Mouse (Mus musculus) C2C12 (cell line): ENCODE data around the gene Wdr74. TPM values are rescaled to one million over a fixed set of nuclear protein-coding genes. Genes with fewer than 3 reads are reported as not detected.

Source experiments
- H3K27me3 ChIP-seq: one replicate; pipeline ENCODE4 v1.6.1; 2011; ENCODE audit not compliant: control insufficient read depth, insufficient read depth, insufficient read length
- H3K36me3 ChIP-seq: one replicate; pipeline ENCODE4 v1.6.1; 2011; ENCODE audit not compliant: control insufficient read depth, insufficient read depth
- H3K4me3 ChIP-seq: one replicate; pipeline ENCODE4 v1.5.1; 2011; ENCODE audit warnings: mild to moderate bottlenecking, control low read depth; ENCODE audit not compliant: poor library complexity, insufficient read depth, severe bottlenecking
- H3K79me2 ChIP-seq: one replicate; pipeline ENCODE4 v1.6.1; 2011; ENCODE audit not compliant: control insufficient read depth, insufficient read depth
- H3K79me3 ChIP-seq: one replicate; pipeline ENCODE4 v1.6.1; 2011; ENCODE audit warnings: low read depth, control low read depth
- H3ac ChIP-seq: one replicate; pipeline ENCODE3; 2011; ENCODE audit warnings: low read depth; ENCODE audit not compliant: control insufficient read depth, insufficient read length
- CEBPB ChIP-seq: IDR thresholded peaks from one replicate; pipeline ENCODE4 v1.6.1; 2011; ENCODE audit warnings: low read depth, mild to moderate bottlenecking, control low read depth, moderate library complexity
- CTCF ChIP-seq: IDR thresholded peaks from one replicate; pipeline ENCODE4 v1.5.1; 2011; ENCODE audit not compliant: control insufficient read depth, insufficient read depth, insufficient read length
- FOSL1 ChIP-seq: IDR thresholded peaks from one replicate; pipeline ENCODE4 v1.8.0; 2011; ENCODE audit warnings: mild to moderate bottlenecking, low read length; ENCODE audit not compliant: poor library complexity, insufficient read depth, severe bottlenecking
- MAX ChIP-seq: IDR thresholded peaks from one replicate; pipeline ENCODE4 v1.6.1; 2011; ENCODE audit warnings: mild to moderate bottlenecking, control low read depth
- MYOD1 ChIP-seq: IDR thresholded peaks from one replicate; pipeline ENCODE4 v1.6.1; 2011; ENCODE audit warnings: low read depth; ENCODE audit not compliant: control insufficient read depth, insufficient read length
- MYOG ChIP-seq: IDR thresholded peaks from one replicate; pipeline ENCODE4 v1.6.1; 2011; ENCODE audit not compliant: control insufficient read depth, insufficient read length; ENCODE audit errors: extremely low read depth
- USF1 ChIP-seq: IDR thresholded peaks from one replicate; pipeline ENCODE4 v1.6.1; 2011; ENCODE audit warnings: low read depth, mild to moderate bottlenecking, control low read depth, moderate library complexity
- polyA plus RNA-seq: library from polyadenylated mRNA; unstranded; fragments of >200 nt; fragmentation: generic; extraction: Trizol; gene quantifications from one replicate; pipeline ENCODE4 v1.2.1, GENCODE M21; 2012; ENCODE audit warnings: missing spikeins

Wdr74 gene
- polyA plus RNA-seq, 1 experiment, result 116 TPM

DNA sequence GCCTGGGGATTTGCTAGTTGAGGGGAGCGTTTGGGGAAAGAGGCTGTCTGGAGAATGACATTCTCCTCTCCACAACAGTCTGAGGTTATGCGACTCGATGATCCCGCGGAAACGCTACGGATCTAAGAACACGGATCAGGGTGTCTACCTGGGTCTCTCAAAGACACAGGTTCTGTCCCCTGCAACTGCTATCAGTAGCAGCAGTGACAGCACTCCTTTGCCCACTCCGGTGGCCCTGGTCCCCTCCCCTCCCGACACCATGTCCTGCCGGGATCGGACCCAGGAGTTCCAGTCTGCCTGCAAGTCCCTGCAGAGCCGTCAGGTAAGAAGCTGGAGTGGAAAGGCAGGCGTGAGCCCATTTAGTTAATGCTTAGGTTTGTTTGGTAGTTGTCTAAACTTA is 6.5 kb downstream of the Wdr74 start:
- peaks cover 27% of the 10 kb centered on the region for H3K79me3 ChIP-seq
- H3K27me3 ChIP-seq, result no peaks in the 10 kb centered on the region
- peaks cover 82% of the 10 kb centered on the region for H3K36me3 ChIP-seq
- peak overlapping the region; percentile 61 for H3ac ChIP-seq
- H3K79me2 ChIP-seq, result peaks cover 45% of the 10 kb centered on the region
- peak overlapping the region; percentile 95 for H3K4me3 ChIP-seq
- TF ChIP-seq MYOG, result no peak
- no peak for TF ChIP-seq MYOD1
- TF ChIP-seq MAX, result no peak
- no peak for TF ChIP-seq USF1
- TF ChIP-seq CTCF, result no peak
- TF ChIP-seq FOSL1, result no peak
- no peak for TF ChIP-seq CEBPB

DNA sequence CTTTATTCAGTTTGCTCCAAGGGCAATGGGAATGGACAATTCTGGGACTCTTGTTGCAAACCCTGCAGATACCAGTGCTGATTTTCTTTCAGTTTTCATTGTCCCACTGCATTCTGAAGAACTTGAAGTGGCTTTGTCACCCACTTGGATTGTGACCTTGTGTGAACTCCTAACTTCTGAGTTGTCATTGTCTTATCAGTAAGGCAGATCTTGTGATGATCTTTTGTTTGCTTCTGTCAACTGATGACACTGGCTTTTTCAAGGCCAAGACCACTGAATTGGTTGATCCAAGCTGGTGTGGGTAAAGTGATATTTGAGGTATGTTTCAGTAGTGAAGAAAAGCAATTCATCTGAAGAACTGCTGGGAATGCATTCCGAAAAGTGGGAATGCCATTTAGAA is 9.8 kb downstream of the Wdr74 start:
- H3K36me3 ChIP-seq, result peaks cover 79% of the 10 kb centered on the region
- H3K4me3 ChIP-seq, result no peak overlapping the region
- no peak overlapping the region for H3ac ChIP-seq
- no peaks in the 10 kb centered on the region for H3K27me3 ChIP-seq
- peaks cover 27% of the 10 kb centered on the region for H3K79me2 ChIP-seq
- peaks cover 16% of the 10 kb centered on the region for H3K79me3 ChIP-seq
- TF ChIP-seq USF1 (no peak), CEBPB (no peak), CTCF (no peak), MYOG (no peak), FOSL1 (no peak), MYOD1 (no peak), MAX (no peak)

DNA sequence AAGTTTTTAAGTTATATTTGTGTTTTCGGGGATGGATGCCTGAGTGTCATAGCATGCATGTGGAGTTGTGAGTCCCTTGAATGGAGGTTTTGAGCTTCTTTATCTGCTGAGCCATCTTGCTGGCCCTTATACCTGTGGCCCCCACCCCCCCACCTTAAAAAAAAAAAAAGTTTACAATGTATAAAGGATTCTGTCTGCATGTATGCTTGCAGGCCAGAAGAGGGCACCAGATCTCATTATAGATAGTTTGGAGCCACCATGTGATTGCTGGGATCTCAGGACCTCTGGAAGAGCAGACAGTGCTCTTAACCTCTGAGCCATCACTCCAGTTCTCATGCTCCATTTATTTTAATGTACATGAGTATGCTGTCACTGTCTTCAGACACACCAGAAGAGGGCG is 11.7 kb downstream of the Wdr74 start:
- Histone ChIP-seq H3K79me3 (peaks cover 9% of the 10 kb centered on the region), H3ac (no peak overlapping the region), H3K36me3 (peaks cover 92% of the 10 kb centered on the region), H3K27me3 (no peaks in the 10 kb centered on the region), H3K4me3 (no peak overlapping the region), H3K79me2 (peaks cover 19% of the 10 kb centered on the region)
- TF ChIP-seq MAX, result no peak
- no peak for TF ChIP-seq FOSL1
- no peak for TF ChIP-seq CTCF
- TF ChIP-seq MYOG, result no peak
- TF ChIP-seq CEBPB, result no peak
- TF ChIP-seq MYOD1, result no peak
- no peak for TF ChIP-seq USF1

DNA sequence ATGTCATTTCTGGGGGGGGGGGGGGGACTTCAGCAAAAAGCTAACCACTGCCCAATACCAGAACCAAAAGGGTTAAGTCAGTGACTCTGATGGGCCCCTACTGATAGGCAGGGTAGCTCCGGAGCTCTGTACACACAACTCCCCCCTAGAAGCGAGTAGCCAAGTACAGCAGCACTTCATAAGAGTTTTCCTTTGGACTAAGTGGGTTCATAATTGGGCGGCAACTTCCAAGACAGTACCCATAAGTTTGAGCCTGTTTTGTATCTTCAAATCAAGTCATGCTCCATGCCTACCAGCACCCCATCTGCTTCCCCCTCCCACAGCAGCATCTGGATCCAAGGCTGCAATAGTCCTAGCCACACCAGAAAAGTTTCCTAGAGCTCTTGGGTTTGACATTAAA is 20.0 kb downstream of the Wdr74 start:
- Histone ChIP-seq H3K79me3 (peaks cover 34% of the 10 kb centered on the region), H3K4me3 (no peak overlapping the region), H3K79me2 (peaks cover 51% of the 10 kb centered on the region), H3K27me3 (no peaks in the 10 kb centered on the region), H3K36me3 (peaks cover 43% of the 10 kb centered on the region), H3ac (no peak overlapping the region)
- TF ChIP-seq MYOG, result no peak
- TF ChIP-seq FOSL1, result no peak
- TF ChIP-seq CEBPB, result no peak
- no peak for TF ChIP-seq USF1
- TF ChIP-seq CTCF, result no peak
- no peak for TF ChIP-seq MAX
- TF ChIP-seq MYOD1, result no peak

DNA sequence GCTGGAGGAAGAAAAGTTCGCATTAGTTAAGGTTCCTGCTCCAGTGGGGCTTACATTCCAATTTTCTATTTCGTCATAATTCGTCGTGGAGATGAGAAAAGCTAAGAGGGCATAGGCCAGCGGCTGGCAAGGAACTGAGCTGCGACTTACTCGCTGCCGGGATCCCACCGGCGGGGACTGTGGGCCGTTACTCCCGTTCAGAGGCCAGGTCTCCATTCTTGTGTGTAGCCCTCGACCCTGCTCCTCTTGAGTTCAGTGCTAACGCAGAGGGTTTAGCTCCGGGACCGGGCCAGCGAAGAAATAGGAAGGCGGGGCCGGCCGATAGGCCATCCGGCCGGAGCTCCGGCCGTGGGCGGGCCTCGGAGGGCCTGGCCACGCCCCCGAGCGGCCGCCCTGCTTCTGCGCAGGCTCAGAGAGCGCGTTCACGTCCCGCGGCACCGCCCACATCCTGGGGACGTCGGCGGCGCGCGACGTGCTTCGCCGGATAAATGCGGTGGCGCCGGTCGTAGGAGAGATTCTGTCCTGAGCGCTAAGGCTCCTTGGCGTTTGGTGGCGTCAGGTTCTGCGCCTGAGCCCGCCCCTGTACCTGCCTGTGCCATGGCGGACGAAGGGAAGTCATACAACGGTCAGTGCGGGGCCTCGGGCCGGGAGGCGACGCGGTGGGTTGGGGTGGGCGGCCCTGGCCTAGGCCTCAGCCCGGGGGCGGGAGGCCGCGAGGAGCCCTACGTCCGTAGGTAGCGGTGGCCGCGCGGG is 21.2 kb downstream of the Wdr74 start, which contains the start of gene Nxf1:
Nxf1 (plus strand) TSS at position 439 of the 753 bp plus-strand sequence.
- H3K79me3 ChIP-seq, result peaks cover 45% of the 10 kb centered on the region
- H3K36me3 ChIP-seq, result peaks cover 34% of the 10 kb centered on the region
- H3K4me3 ChIP-seq, result peak within 1 kb of the TSS; percentile 95
- H3K79me2 ChIP-seq, result peaks cover 62% of the 10 kb centered on the region
- H3ac ChIP-seq, result peak within 1 kb of the TSS; percentile 99
- TF ChIP-seq MYOD1, result no peak
- no peak for TF ChIP-seq USF1
- TF ChIP-seq CEBPB, result peak; percentile 37
- H3K27me3 ChIP-seq, result no peaks in the 10 kb centered on the region

DNA sequence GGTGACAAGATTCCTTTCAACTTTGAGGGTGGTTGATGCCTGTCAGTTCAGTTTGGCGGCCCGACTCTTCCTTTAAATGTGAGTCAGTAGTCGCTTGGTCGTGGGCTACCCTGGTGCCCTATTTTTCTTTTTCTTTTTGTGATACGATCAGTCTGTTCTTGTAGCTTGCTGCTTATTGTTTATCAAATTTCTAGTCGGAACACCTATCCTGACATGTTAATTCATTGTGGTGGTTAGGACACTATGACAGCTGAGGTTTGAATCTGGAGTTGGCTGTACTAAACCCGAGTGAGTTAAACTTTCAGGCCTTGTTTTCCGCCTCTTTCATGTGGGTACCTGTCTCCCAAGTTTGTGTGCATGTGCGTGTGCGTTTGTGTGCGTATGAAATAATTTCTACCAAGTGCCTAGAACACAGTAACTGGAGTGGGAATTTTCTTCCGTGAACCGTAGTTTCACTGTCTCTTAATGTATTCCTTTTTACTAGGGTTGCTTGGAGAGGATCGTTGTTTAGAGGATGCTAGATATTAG is 21.9 kb downstream of the Wdr74 start:
- H3K27me3 ChIP-seq, result no peaks in the 10 kb centered on the region
- peak overlapping the region; percentile 95 for H3K4me3 ChIP-seq
- no peak for TF ChIP-seq MYOG
- TF ChIP-seq CEBPB, result no peak
- TF ChIP-seq USF1, result no peak
- TF ChIP-seq MAX, result no peak
- no peak for TF ChIP-seq FOSL1
- no peak for TF ChIP-seq MYOD1
- TF ChIP-seq CTCF, result no peak
- peak overlapping the region; percentile 99 for H3ac ChIP-seq
- H3K79me3 ChIP-seq, result peaks cover 52% of the 10 kb centered on the region
- peaks cover 34% of the 10 kb centered on the region for H3K36me3 ChIP-seq
- peaks cover 70% of the 10 kb centered on the region for H3K79me2 ChIP-seq
